Mouse (Mus musculus) liver, postnatal 0 days (tissue): ENCODE results near the gene Tctn1. TPM values are rescaled to one million over a fixed set of nuclear protein-coding genes. Genes with fewer than 3 reads are reported as not detected.
"Not testable (repeated sequence)": the region's sequence is repeated elsewhere in the genome, so short reads cannot be mapped to it uniquely, and the experiment has no call there.

Experiments
- ATAC-seq: fragments of 200-750 bp; cut with Nextera tagmentation; 2 replicates; pipeline ENCODE4 v1.8.0; 2017; ENCODE audit warnings: mild to moderate bottlenecking, moderate library complexity
- DNase-seq: peaks from one replicate; pipeline ENCODE4 v3.0.0-alpha.2; 2016
- H3K27ac ChIP-seq: fragments of 300-500 bp; sonication (generic); 2 replicates; pipeline ENCODE4 v1.5.1; 2014; ENCODE audit warnings: antibody characterized with exemption, moderate library complexity, mild to moderate bottlenecking, low read depth
- H3K27me3 ChIP-seq: fragments of 300-500 bp; sonication (generic); 2 replicates; pipeline ENCODE4 v1.6.1; 2014; ENCODE audit warnings: low read length, control low read depth, mixed read lengths; ENCODE audit not compliant: insufficient read depth
- H3K36me3 ChIP-seq: fragments of 300-500 bp; sonication (generic); replicated peaks from 2 replicates; pipeline ENCODE4 v1.6.1; 2014; ENCODE audit warnings: mild to moderate bottlenecking, control low read depth, low read length, moderate library complexity, mixed read lengths; ENCODE audit not compliant: insufficient read depth
- H3K4me1 ChIP-seq: fragments of 300-500 bp; sonication (generic); 2 replicates; pipeline ENCODE4 v1.6.1; 2014; ENCODE audit warnings: antibody characterized with exemption, mild to moderate bottlenecking, control low read depth; ENCODE audit not compliant: insufficient read depth
- H3K4me2 ChIP-seq: fragments of 300-500 bp; sonication (generic); 2 replicates; pipeline ENCODE4 v1.6.1; 2014; ENCODE audit warnings: low read depth, mild to moderate bottlenecking, low read length, moderate library complexity, mixed read lengths
- H3K4me3 ChIP-seq: fragments of 300-500 bp; sonication (generic); 2 replicates; pipeline ENCODE4 v1.5.1; 2014; ENCODE audit warnings: low read depth, low read length
- H3K9ac ChIP-seq: fragments of 300-500 bp; sonication (generic); replicated peaks from 2 replicates; pipeline ENCODE4 v1.6.1; 2014; ENCODE audit warnings: mild to moderate bottlenecking, moderate library complexity
- H3K9me3 ChIP-seq: fragments of 300-500 bp; sonication (generic); 2 replicates; pipeline ENCODE4 v1.6.1; 2016; ENCODE audit warnings: mild to moderate bottlenecking, control low read depth, low read length, mixed read lengths
- CTCF ChIP-seq: sonication (generic); IDR thresholded peaks from 2 replicates; pipeline ENCODE4 v1.5.1; 2016; ENCODE audit warnings: antibody characterized with exemption, low read depth
- EP300 ChIP-seq: IDR thresholded peaks from 2 replicates; pipeline ENCODE4 v1.6.1; 2016; ENCODE audit warnings: antibody characterized with exemption, low read depth, mild to moderate bottlenecking
- WGBS: fragments of 180-500 bp; shearing (Covaris S2); extraction: QIAGEN DNeasy Blood & Tissue Kit; methylation state at CpG from one replicate; pipeline ENCODE4 v1.1.7; 2014; ENCODE audit not compliant: insufficient replicate concordance; 5-methylcytosine and 5-hydroxymethylcytosine counted together
- polyA plus RNA-seq: library from polyadenylated mRNA; unstranded; fragments of >200 nt; fragmentation: Nextera tagmentation; extraction: Ambion mirVana; gene quantifications from 2 replicates; pipeline ENCODE4 v1.2.1, GENCODE M21; 2015

The Tctn1 gene
- polyA plus RNA-seq, 1 experiment from 2014 or later: 1.2 TPM

DNA sequence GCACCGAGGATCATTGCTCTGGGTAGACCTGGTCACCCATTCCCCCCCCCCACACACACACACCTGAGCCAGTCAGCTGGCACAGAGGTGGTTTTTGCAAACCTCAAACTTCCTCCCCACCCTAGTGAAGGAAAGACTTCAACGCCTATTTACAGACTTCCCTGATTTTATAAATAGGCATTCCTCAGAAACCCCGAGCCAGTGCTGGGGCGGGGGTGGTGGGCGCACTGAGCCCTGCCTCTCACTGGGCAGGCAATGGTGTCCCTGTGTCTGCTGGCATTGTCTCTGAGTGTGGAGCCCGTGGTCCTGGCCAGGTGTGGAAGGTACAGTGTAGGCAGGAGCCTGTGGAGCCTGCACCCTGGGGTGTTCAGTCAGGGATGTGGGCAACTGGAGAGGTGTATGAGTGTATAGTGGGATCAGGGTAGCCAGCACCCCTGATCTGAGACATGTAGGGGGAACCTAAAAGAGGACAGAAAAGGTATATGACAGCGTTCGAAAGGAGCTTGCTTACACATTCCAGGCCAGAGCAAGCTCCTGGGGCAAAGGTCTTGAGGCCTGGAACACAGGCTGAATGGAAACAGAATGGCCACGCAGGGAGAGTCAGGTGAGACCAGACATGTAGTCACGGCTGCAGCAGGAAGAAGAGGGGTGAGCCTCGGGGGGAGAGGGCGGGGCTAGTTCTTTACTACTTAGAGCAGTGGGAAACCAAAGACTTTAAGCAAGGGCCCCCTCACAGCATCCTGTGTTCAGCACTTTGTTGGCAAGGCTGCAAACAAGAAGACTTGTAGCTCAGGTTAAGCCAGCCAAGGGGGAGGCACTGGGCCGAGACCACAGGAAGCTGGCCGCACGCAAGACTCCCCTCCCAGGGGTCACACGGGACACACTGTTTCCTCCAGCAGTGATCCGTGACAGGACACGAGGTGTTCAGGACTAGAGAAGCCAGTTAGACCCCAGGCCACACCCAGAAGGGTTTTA is 44.3 kb downstream of the Tctn1 start:
- Histone ChIP-seq H3K36me3 (no peaks in the 10 kb centered on the region), H3K9me3 (no peaks in the 10 kb centered on the region), H3K27me3 (no peaks in the 10 kb centered on the region), H3K4me2 (no peak overlapping the region), H3K4me1 (peaks cover 25% of the 10 kb centered on the region), H3K4me3 (no peak overlapping the region), H3K9ac (peak overlapping the region; percentile 21; the same call in 1 of the 2 replicates), H3K27ac (peak overlapping the region; percentile 78)
- TF ChIP-seq CTCF: no peak
- 0 out of 2 replicates have a peak, but pooled peaks have one; percentile 17 for TF ChIP-seq EP300
- peak; percentile 66 for DNase-seq
- 34% methylated on average over 18 of the region's 18 CpGs for WGBS
- ATAC-seq: peak; percentile 76

DNA sequence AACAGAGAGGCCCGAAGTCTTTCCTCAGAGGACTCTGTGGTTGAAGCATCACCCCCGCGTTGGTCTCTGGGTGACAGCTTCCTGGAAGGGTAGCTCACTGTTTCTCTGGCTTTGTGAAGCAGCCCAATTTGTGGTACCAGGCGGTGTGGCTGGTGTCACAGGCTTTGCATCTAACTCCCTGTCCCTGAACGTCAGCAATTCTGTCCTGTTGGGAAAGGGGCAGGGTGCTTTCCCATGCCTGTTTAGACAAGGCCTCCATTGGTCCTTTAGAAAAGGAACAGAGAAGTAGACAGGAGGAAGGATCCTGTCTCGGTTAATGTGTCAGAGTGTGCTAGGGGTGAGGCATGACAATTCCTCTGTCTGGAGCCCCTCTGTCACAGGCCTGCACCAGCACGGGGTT is 45.3 kb downstream of the Tctn1 start:
- H3K4me3 ChIP-seq: no peak overlapping the region
- H3K9me3 ChIP-seq: no peaks in the 10 kb centered on the region
- no peak overlapping the region for H3K9ac ChIP-seq
- peak overlapping the region; percentile 34; the same call in 1 of the 2 replicates for H3K27ac ChIP-seq
- no peak overlapping the region for H3K4me2 ChIP-seq
- no peak for ATAC-seq
- H3K27me3 ChIP-seq: no peaks in the 10 kb centered on the region
- 34% methylated on average over 7 of the region's 7 CpGs for WGBS
- DNase-seq: no peak
- no peak for TF ChIP-seq EP300
- TF ChIP-seq CTCF: no peak
- peaks cover 25% of the 10 kb centered on the region for H3K4me1 ChIP-seq
- no peaks in the 10 kb centered on the region for H3K36me3 ChIP-seq

DNA sequence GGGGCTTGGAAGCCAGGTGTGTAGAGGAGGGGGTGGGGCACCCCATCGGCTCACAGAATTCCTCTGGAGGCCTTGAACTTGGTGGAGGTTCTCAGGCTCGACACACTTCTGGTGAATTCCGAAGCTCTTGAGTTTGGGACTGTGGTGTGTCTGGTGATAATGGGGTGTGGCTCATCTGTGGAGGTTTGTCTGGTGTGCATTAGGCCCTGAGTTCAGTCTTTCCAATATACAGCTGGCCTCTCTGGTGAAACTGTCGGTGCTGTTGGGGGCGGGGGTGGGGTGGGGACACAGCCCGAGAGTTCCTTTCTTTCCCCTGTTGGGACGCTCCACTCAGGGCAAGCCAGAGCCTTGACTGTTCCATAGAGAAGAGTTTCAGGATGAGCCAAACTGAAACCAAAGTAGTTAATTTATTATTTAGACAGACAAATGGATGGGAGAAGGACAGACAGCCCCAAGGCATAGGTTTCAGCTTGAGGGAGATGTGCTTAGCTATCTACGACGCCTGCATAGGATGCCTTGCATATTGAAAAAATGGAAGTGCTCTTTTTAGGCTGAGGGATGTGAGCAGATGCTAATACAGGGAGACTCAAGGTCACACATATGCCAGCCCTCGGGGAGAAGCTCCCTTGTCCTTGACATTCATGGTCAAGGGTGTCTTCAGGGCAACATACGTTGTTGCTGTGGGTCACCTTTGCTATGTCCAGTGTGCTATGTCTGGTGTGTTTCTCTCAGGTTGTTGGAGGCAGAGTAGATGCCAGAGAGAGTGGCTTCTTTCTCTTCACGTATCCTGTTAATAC is 46.0 kb downstream of the Tctn1 start:
- Histone ChIP-seq H3K27ac (peak overlapping the region; percentile 34; the same call in 1 of the 2 replicates), H3K9me3 (no peaks in the 10 kb centered on the region), H3K9ac (no peak overlapping the region), H3K36me3 (no peaks in the 10 kb centered on the region), H3K27me3 (no peaks in the 10 kb centered on the region), H3K4me3 (no peak overlapping the region), H3K4me1 (peaks cover 25% of the 10 kb centered on the region), H3K4me2 (no peak overlapping the region)
- 59% methylated on average over 12 of the region's 12 CpGs for WGBS
- DNase-seq: no peak
- TF ChIP-seq CTCF (no peak), EP300 (no peak)
- ATAC-seq: no peak

DNA sequence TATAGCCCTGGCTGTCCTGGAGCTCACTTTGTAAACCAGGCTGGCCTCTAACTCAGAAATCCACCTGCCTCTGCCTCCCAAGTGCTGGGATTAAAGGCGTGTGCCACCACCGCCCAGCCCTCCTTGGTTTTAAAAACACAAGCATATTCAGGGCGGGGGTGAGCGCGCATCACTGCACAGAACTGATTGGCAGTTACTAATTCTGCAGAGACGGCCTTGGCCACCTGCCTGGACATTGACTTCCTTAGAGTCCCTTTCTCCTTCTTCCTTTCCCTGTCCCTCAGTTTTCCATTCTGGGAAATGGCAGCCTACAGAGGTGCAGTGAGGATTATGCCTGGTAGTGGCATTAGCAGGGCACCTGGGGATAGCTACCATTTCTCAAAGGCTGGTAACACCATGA is 46.6 kb downstream of the Tctn1 start:
- no peak overlapping the region for H3K27ac ChIP-seq
- DNase-seq: no peak
- no peak overlapping the region for H3K9ac ChIP-seq
- H3K9me3 ChIP-seq: no peaks in the 10 kb centered on the region
- ATAC-seq: no peak
- no peaks in the 10 kb centered on the region for H3K27me3 ChIP-seq
- peaks cover 25% of the 10 kb centered on the region for H3K4me1 ChIP-seq
- WGBS: 79% methylated on average over 6 of the region's 6 CpGs
- H3K4me2 ChIP-seq: no peak overlapping the region
- H3K36me3 ChIP-seq: no peaks in the 10 kb centered on the region
- TF ChIP-seq CTCF: no peak
- no peak for TF ChIP-seq EP300
- no peak overlapping the region for H3K4me3 ChIP-seq

DNA sequence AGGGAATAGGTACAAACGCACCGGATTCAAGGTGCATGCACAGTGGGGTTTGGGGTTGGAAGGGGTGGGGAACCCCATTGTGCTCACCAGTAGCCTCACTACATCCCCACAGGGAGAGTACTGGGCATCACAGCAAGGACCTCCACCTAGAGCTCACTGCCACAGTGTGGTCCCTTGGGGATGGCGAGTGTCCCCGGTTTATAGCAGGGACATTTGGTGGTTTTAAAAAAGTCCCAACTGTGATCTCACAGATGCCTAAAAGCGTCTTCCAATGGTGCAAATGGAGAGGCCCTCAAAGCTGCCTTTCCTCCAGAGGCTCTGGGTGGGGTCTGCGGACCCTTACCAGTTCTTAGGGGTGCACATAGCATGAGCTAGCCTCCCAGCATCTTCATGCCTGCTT is 50.4 kb downstream of the Tctn1 start:
- WGBS: 79% methylated on average over 6 of the region's 6 CpGs
- H3K27ac ChIP-seq: no peak overlapping the region
- H3K4me1 ChIP-seq: peaks cover 18% of the 10 kb centered on the region
- no peaks in the 10 kb centered on the region for H3K27me3 ChIP-seq
- DNase-seq (no peak), ATAC-seq (no peak)
- H3K9ac ChIP-seq: no peak overlapping the region
- no peak for TF ChIP-seq CTCF
- no peak for TF ChIP-seq EP300
- no peaks in the 10 kb centered on the region for H3K36me3 ChIP-seq
- H3K4me2 ChIP-seq: no peak overlapping the region
- no peak overlapping the region for H3K4me3 ChIP-seq
- H3K9me3 ChIP-seq: no peaks in the 10 kb centered on the region

DNA sequence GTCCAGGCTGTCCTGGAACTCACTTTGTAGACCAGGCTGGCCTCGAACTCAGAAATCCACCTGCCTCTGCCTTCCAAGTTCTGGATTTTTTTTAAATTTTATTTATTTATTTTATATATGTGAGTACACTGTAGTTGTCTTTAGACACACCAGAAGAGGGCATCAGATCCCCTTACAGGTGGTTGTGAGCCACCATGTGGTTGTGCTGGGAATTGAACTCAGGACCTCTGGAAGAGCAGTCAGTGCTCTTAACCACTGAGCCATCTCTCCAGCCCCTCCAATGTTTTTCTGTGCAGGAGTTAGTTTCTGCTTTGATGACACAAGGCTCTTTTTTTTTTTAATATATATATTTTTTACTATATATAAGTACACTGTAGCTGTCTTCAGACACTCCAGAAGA is 51.4 kb downstream of the Tctn1 start:
- TF ChIP-seq CTCF: peak; percentile 33
- not testable (repeated sequence) for H3K9ac ChIP-seq, H3K27ac ChIP-seq, H3K4me3 ChIP-seq, H3K27me3 ChIP-seq, H3K4me2 ChIP-seq, H3K36me3 ChIP-seq, DNase-seq, ATAC-seq, H3K9me3 ChIP-seq
- 76% methylated on average over 1 of the region's 1 CpGs for WGBS
- peaks cover 13% of the 10 kb centered on the region for H3K4me1 ChIP-seq
